Mouse (Mus musculus) neural tube, embryonic 11.5 days (tissue): ENCODE data around the gene Hps5. TPM values are rescaled to one million over a fixed set of nuclear protein-coding genes. Genes with fewer than 3 reads are reported as not detected.

Source experiments
- ATAC-seq: fragments of 200-750 bp; cut with Nextera tagmentation; 2 replicates; pipeline ENCODE4 v1.8.0; 2017; ENCODE audit warnings: moderate number of reproducible peaks, mild to moderate bottlenecking, moderate TSS enrichment, moderate library complexity; ENCODE audit not compliant: insufficient read depth, low FRiP score, low TSS enrichment
- DNase-seq: peaks from one replicate; pipeline ENCODE4 v3.0.0-alpha.2; 2015; ENCODE audit warnings: low spot score
- H3K27ac ChIP-seq: fragments of 300-500 bp; sonication (generic); 2 replicates; pipeline ENCODE4 v1.5.1; 2014; ENCODE audit warnings: low read depth, mild to moderate bottlenecking, low read length
- H3K27me3 ChIP-seq: fragments of 300-500 bp; sonication (generic); 2 replicates; pipeline ENCODE4 v1.6.1; 2014; ENCODE audit warnings: mild to moderate bottlenecking, low read length, mixed read lengths; ENCODE audit not compliant: control insufficient read depth, insufficient read depth
- H3K36me3 ChIP-seq: fragments of 300-500 bp; sonication (generic); 2 replicates; pipeline ENCODE4 v1.6.1; 2014; ENCODE audit warnings: mild to moderate bottlenecking, low read length, moderate library complexity, mixed read lengths; ENCODE audit not compliant: control insufficient read depth, insufficient read depth
- H3K4me1 ChIP-seq: fragments of 300-500 bp; sonication (generic); 2 replicates; pipeline ENCODE4 v1.6.1; 2014; ENCODE audit warnings: low read length, mixed read lengths; ENCODE audit not compliant: control insufficient read depth, insufficient read depth
- H3K4me2 ChIP-seq: fragments of 300-500 bp; sonication (generic); 2 replicates; pipeline ENCODE4 v1.6.1; 2014; ENCODE audit warnings: low read depth, mild to moderate bottlenecking, moderate library complexity
- H3K4me3 ChIP-seq: fragments of 300-500 bp; sonication (generic); 2 replicates; pipeline ENCODE4 v1.5.1; 2014; ENCODE audit warnings: low read depth, low read length
- H3K9ac ChIP-seq: fragments of 300-500 bp; sonication (generic); 2 replicates; pipeline ENCODE4 v1.6.1; 2014; ENCODE audit warnings: mild to moderate bottlenecking, low read length
- H3K9me3 ChIP-seq: fragments of 300-500 bp; sonication (generic); 2 replicates; pipeline ENCODE4 v1.6.1; 2016; ENCODE audit warnings: low read length; ENCODE audit not compliant: control insufficient read depth
- WGBS: fragments of 180-500 bp; shearing (Covaris S2); extraction: QIAGEN DNeasy Blood & Tissue Kit; methylation state at CpG from one replicate; pipeline ENCODE4 v1.1.7; 2014; 5-methylcytosine and 5-hydroxymethylcytosine counted together
- polyA plus RNA-seq: library from polyadenylated mRNA; unstranded; fragments of >200 nt; fragmentation: Nextera tagmentation; extraction: Ambion mirVana; gene quantifications from 2 replicates; pipeline ENCODE4 v1.2.1, GENCODE M21; 2014

The Hps5 gene
- polyA plus RNA-seq, result 18.0 and 21.7 TPM in 2 replicates

- Histone ChIP-seq H3K9me3 (no peaks in the 10 kb centered on the region), H3K4me3 (peak within 1 kb of the TSS; percentile 90), H3K9ac (peak within 1 kb of the TSS; percentile 85), H3K27ac (no peak within 1 kb of the TSS; the same call in 1 of the 2 replicates), H3K27me3 (no peaks in the 10 kb centered on the region), H3K4me1 (peaks cover 8% of the 10 kb centered on the region), H3K4me2 (peak within 1 kb of the TSS; percentile 78), H3K36me3 (no peaks in the 10 kb centered on the region)
- WGBS, result under 1% methylated on average over 66 of the region's 75 CpGs
- ATAC-seq (peak; percentile 98), DNase-seq (peak; percentile 98)
Observed at GRCm38 (mm10) chr7:46795287-46796205, at the start of gene Hps5, which contains the start of gene Gtf2h1. Gene Hps5 (minus strand): TSS chr7:46796064. Gene Gtf2h1 (plus strand): TSS chr7:46796103.

- peak overlapping the region; percentile 92 for H3K4me3 ChIP-seq
- H3K4me1 ChIP-seq, result peaks cover 7% of the 10 kb centered on the region
- ATAC-seq (peak; percentile 90), DNase-seq (peak; percentile 94)
- H3K27ac ChIP-seq, result peak overlapping the region; percentile 64
- H3K4me2 ChIP-seq, result peak overlapping the region; percentile 95
- no peaks in the 10 kb centered on the region for H3K9me3 ChIP-seq
- peak overlapping the region; percentile 91 for H3K9ac ChIP-seq
- WGBS, result under 1% methylated on average over 47 of the region's 51 CpGs
- peaks cover 10% of the 10 kb centered on the region for H3K36me3 ChIP-seq
- no peaks in the 10 kb centered on the region for H3K27me3 ChIP-seq
Observed at GRCm38 (mm10) chr7:46845211-46845977, 49.5 kb upstream of the Hps5 start.

- no peak overlapping the region for H3K4me2 ChIP-seq
- peaks cover 11% of the 10 kb centered on the region for H3K4me1 ChIP-seq
- no peak overlapping the region for H3K27ac ChIP-seq
- H3K36me3 ChIP-seq, result 0 out of 2 replicates have a peak, but pooled peaks cover 2% of the 10 kb centered on the region
- DNase-seq, result no peak
- ATAC-seq, result no peak
- H3K27me3 ChIP-seq, result no peaks in the 10 kb centered on the region
- 91% methylated on average over 4 of the region's 4 CpGs for WGBS
- no peaks in the 10 kb centered on the region for H3K9me3 ChIP-seq
- H3K9ac ChIP-seq, result no peak overlapping the region
- H3K4me3 ChIP-seq, result no peak overlapping the region
Observed at GRCm38 (mm10) chr7:46843576-46843975, 47.7 kb upstream of the Hps5 start.

DNA sequence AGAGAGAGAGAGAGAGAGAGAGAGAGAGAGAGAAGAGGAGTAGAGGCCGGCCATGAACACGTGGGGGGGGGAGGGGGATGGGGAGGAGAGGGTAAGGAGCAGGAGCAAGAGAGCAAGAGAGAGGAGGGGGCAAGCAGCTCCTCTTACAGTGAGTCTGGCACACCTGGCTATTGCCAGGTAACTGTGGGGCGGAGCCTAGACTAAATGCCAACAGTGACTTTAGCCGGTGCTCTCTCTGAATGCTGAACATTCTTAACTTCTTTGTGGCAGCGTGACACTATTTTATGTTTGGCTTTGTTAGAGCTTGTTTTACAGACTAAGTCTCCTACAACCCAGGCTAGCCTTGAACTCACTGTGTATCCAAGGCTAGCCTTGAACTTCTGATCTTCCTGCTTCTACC lies 46.4 kb upstream of the Hps5 start:
- Histone ChIP-seq H3K27me3 (no peaks in the 10 kb centered on the region), H3K9me3 (no peaks in the 10 kb centered on the region), H3K9ac (no peak overlapping the region), H3K4me1 (peaks cover 12% of the 10 kb centered on the region), H3K4me3 (no peak overlapping the region), H3K27ac (no peak overlapping the region), H3K4me2 (no peak overlapping the region), H3K36me3 (no peaks in the 10 kb centered on the region)
- ATAC-seq, result no peak
- no peak for DNase-seq
- 43% methylated on average over 4 of the region's 5 CpGs for WGBS

- H3K27me3 ChIP-seq, result no peaks in the 10 kb centered on the region
- no peaks in the 10 kb centered on the region for H3K9me3 ChIP-seq
- no peak within 1 kb of the TSS for H3K9ac ChIP-seq
- ATAC-seq, result no peak
- no peak within 1 kb of the TSS for H3K4me2 ChIP-seq
- no peak within 1 kb of the TSS for H3K27ac ChIP-seq
- DNase-seq, result no peak
- H3K4me1 ChIP-seq, result peaks cover 6% of the 10 kb centered on the region
- WGBS, result 22% methylated on average over 6 of the region's 6 CpGs
- H3K36me3 ChIP-seq, result no peaks in the 10 kb centered on the region
- H3K4me3 ChIP-seq, result no peak within 1 kb of the TSS
Observed at GRCm38 (mm10) chr7:46840787-46841525, 45.1 kb upstream of the Hps5 start, which contains the start of gene Ldha. Gene Ldha (plus strand): TSS chr7:46841475.

DNA sequence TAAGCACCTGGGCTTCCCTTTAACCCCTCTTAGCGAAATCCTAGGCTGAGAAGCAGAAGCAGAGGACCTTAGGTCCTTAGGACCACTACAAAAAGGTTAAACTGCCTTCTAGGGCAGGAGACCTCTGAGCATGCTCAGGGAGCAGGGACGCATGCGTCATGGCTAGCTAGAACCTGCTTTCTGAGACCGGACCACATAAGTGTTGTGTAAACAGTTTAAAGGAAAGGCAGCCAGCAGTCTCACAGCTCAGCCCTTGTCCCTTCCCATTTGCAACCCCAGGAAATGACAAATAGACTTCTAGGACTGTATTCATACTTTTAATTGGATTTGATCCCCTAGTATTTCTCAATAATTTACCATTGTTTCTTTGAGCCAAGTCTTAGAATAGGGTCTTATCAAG lies 44.5 kb upstream of the Hps5 start:
- H3K4me1 ChIP-seq, result peaks cover 6% of the 10 kb centered on the region

DNA sequence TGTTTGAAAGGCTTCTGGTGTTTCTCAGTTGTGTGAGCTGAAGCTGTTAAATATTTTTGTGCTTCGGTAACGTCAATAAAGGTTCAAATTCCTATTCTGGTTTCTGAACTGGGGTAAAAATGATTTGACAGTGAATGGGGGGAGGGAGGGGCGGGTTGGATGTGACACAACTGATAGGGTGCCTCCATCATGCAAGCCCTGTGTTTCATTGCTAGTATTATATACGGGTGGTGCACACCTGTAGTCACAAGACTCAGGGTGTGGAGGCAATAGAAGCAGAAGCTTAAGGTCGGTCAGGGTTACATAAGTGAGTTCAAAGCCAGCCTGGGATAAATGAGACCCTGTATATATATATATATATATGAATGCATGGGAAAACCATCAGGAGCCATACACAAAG lies 44.0 kb upstream of the Hps5 start:
- ATAC-seq (no peak), DNase-seq (no peak)
- 74% methylated on average over 5 of the region's 5 CpGs for WGBS

More for the DNA sequence above, 44.5 kb upstream of the Hps5 start:
- no peak for ATAC-seq
- no peak overlapping the region for H3K9ac ChIP-seq
- DNase-seq, result no peak
- H3K36me3 ChIP-seq, result no peaks in the 10 kb centered on the region
- H3K4me3 ChIP-seq, result no peak overlapping the region
- H3K9me3 ChIP-seq, result no peaks in the 10 kb centered on the region
- no peaks in the 10 kb centered on the region for H3K27me3 ChIP-seq
- H3K4me2 ChIP-seq, result no peak overlapping the region
- 55% methylated on average over 4 of the region's 4 CpGs for WGBS
- no peak overlapping the region for H3K27ac ChIP-seq

DNA sequence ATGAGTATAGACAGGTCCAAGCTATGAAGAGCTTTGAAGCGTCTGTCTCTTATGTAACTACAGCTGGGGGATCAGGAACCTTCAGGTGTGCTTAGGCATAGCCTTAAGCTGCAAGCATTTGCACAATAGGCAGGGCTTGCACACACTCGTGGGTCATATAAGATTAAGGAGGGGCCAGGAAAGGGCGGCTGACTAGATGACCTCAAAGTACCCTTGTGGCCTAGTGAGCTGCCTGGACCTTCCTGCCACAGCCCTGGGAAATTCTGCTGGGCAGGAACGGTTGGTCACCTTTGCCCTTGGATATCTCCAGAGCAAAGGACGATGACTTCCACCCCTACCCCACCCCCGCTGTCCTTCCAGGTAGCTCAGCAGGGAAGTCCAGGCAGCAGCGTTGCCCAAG lies 43.6 kb upstream of the Hps5 start:
- no peak overlapping the region for H3K4me3 ChIP-seq
- WGBS, result 33% methylated on average over 7 of the region's 7 CpGs
- H3K27me3 ChIP-seq, result no peaks in the 10 kb centered on the region
- no peak overlapping the region; the same call in 1 of the 2 replicates for H3K9ac ChIP-seq
- H3K9me3 ChIP-seq, result no peaks in the 10 kb centered on the region
- H3K36me3 ChIP-seq, result no peaks in the 10 kb centered on the region
- H3K27ac ChIP-seq, result no peak overlapping the region
- H3K4me1 ChIP-seq, result peaks cover 6% of the 10 kb centered on the region
- H3K4me2 ChIP-seq, result no peak overlapping the region
- ATAC-seq, result no peak
- no peak for DNase-seq

More for the DNA sequence above, 44.0 kb upstream of the Hps5 start:
- Histone ChIP-seq H3K4me1 (peaks cover 6% of the 10 kb centered on the region), H3K4me2 (no peak overlapping the region), H3K4me3 (no peak overlapping the region), H3K27ac (no peak overlapping the region), H3K27me3 (no peaks in the 10 kb centered on the region), H3K9me3 (no peaks in the 10 kb centered on the region), H3K36me3 (no peaks in the 10 kb centered on the region), H3K9ac (no peak overlapping the region; the same call in 1 of the 2 replicates)
